Mouse (Mus musculus) cerebellum, adult 18-20 months (tissue): Measurements from ENCODE around the gene Flvcr2.
"Not testable (repeated sequence)": the region's sequence is repeated elsewhere in the genome, so short reads cannot be mapped to it uniquely, and the experiment has no call there.

Source experiments
- DNase-seq, 2 experiments: peaks; one replicate each; pipeline ENCODE4 v3.0.0; 2021

Flvcr2 gene

DNA sequence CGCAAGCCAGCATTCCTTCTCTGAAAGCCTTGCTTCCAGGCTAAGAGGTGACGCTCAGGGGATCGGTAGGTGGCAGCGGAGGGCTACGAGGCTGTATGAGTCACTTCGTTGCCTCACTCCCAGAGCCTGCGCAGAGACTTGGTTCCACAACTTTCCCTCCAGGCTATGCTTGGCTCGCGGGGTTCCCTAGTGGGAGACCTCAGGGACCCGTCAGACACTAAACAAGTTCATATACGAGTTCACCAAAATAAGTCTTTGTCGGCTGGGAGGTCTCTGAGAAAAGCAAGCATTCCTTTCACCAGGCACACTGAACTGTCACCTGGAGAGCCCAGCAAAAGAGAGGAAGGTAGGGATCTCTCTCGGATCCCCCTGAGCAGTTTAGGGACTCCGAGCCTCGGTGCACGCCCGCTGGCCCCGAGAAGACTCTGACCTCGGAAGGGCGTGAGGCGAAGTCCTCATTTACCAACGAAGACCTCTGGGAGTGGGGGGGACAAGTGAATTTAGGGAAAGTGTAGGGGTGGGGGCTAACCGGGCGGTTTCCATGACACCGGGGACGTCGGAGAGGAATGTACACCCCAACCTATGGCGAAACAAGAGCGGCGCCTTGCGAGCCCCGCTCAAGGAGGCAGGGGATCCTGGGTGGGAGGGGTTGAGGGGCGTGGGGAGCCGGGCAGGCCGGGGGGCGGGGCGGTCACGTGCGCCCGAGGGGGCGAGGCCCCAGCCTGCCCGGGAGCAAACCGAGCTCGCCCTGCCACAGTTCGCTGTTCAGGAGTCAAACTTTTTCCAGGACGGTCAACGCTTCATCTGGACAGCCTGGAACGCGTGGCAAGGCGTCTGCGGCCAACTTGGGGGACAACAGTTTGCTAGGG lies at the start of gene Flvcr2:
Gene Flvcr2, plus strand, starts transcription at position 713 of the 869 bp plus-strand sequence.
- DNase-seq: peak; percentile 57 to 65

- DNase-seq: not testable (repeated sequence)
Measured at GRCm38 (mm10) chr12:85698179-85698578, 48.2 kb upstream of the Flvcr2 start.

- no peak for DNase-seq
Measured at GRCm38 (mm10) chr12:85700191-85700841, 46.0 kb upstream of the Flvcr2 start.

DNA sequence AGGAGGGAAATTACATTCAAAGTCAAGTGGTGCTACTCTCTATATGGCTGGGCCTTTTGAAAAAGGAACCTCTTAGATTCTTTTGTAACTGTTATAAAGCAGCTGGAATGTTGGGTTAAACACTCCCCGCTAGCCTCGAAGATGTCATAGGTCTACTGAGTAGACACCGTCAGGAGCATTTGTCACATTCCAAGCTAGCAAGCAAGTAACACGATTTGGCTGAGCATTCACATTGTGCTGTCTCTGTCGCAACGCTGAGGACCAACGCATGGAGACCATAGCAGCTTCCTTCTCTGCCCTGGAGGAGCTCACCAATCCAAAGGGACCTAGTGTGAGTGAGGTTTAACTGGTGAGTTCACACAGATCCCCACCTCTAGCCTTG lies 45.5 kb upstream of the Flvcr2 start:
- no peak for DNase-seq

- DNase-seq: no peak
Measured at GRCm38 (mm10) chr12:85702166-85703055, 43.9 kb upstream of the Flvcr2 start.

DNA sequence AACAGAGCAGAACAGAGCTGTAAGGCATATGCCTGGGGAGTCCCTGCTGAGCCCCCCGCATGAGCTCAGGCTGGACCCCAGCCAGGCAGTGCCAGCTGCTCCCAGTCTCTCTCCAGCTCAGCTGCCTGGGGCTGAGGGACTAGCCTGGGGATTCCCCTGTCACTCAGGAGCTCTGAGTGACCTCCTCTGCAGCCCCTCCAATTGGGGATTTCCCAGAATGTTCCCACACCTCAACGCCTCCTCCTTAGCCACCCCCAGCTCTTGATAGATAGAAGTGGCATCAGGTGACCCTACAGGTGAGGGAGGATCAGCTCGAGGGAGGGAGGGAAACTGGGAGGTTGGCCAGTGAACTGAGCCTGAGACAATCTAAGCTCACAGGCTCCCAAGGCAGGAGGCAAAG lies 42.8 kb upstream of the Flvcr2 start:
- no peak for DNase-seq

DNA sequence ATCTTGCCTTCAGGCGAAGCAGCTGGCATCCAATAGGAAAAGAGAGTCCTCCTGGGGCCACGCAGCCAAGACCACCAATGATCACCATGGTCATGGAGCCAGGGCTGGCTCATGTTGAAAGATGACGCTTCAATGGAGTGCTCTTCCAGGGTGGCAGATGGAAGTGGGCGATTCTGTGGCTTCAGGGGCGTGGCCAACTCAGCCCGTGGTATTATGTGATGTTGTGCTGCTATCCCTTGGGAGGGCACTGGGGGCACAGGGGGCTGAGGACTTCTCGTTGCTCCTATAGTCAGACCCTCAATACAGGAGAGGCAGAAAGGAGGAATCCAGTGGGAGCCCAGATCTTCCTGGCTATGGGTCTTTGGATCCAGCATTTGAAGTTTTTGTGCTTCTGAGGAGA lies 41.8 kb upstream of the Flvcr2 start:
- DNase-seq: no peak

DNA sequence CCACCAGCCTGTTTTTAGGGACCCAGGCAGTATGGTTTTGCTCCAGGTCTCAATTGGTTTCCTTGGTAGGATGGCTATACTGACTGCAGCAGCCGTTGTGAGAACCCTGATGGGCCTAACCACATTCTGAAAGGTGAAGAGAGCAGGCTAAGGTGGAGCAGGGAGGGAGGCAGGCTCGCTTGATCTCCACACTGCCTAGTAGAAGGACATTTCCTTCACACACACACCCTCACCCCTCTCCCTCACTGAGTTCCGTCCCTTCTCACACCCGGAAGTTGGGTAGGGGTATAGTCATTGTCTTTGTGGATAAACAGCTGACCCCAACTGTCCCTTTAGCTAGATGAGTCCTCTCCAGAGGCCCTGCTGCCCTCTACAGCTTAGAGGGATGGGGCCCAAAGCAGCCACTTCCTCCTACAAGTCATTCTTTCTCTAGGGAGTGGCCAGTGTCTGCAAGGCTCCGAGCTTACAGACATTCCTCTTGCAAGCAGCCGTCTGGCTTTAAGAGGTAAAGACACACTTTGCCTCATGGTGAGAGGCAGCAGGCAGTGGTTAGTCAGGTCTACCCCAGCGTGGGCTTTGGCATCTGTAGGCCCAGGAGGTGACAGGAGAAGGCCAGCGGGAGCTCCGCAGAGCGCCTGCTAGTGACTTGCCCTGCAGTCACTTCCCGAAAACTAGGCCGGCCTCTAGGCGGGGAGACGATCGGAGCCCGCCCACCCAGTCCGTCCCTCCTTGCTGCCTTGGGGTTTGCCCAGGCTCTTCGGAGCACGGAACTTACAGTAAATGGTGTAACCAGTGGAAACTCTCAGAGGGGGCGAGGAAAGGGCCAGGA lies 41.1 kb upstream of the Flvcr2 start:
- peak; percentile 9 to 16 for DNase-seq

GRCm38 (mm10) chr12:85705831-85706530 lies 40.4 kb upstream of the Flvcr2 start:
- DNase-seq: no peak

DNA sequence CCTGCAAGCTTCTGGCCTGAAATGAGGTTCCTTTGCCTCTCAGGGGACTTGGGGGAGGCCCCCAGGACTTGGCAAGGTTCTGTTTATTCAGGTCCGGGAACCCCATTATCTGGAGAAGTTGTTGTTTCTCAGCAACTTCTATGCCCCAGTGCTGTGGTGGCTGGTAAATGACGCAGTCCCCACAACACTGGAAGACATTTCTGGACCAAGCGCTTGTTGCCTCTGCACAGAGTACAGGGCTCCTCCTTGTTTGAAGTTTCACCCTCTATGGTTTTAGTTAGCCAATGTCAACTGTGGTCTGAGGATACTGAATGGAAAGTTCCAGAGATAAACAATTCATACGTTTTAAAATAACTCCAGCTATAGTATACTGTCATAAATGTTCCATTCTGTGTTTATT lies 39.4 kb upstream of the Flvcr2 start:
- no peak for DNase-seq

- no peak for DNase-seq
Measured at GRCm38 (mm10) chr12:85707391-85707790, 38.9 kb upstream of the Flvcr2 start.

- DNase-seq: no peak
Measured at GRCm38 (mm10) chr12:85708556-85708955, 37.8 kb upstream of the Flvcr2 start.

DNA sequence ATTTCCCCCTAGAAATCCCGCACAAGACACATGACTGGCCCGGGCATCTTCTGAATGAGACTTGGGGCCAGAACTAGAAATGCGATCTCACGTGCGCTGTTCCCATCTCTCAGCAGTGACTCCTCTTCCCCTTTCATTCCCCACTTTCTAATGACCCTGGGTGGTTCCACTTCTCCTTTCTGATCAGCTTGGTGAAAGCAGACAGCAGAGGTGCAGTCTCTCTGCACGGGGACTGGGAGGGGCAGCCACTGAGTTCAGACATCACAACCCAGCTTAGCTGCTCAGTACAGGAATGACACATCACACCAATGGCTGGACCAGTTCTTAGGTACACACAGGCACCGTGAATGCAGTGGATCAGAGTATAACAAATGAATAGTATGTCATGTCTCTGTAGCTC lies 35.6 kb upstream of the Flvcr2 start:
- no peak for DNase-seq

DNA sequence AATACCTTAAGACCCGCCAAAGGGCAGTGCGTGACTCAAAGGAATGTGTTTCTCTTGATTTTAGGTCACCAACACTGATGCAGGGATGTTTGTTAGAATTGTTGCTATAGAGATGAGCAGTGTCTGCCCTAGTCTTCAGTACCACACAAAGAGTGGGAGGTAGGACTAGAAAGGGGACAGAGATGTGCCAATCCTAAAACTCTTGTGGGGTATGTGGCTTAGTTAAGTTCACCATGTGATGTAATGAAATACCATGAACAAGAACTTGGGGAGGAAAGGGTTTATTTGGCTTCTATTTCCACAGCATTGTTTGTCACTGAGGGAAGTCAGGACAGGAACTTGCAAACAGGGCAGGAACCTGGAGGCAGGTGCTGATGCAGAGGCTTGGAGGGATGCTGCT lies 33.8 kb upstream of the Flvcr2 start:
- DNase-seq: no peak

GRCm38 (mm10) chr12:85714126-85714525 lies 32.2 kb upstream of the Flvcr2 start:
- no peak for DNase-seq

DNA sequence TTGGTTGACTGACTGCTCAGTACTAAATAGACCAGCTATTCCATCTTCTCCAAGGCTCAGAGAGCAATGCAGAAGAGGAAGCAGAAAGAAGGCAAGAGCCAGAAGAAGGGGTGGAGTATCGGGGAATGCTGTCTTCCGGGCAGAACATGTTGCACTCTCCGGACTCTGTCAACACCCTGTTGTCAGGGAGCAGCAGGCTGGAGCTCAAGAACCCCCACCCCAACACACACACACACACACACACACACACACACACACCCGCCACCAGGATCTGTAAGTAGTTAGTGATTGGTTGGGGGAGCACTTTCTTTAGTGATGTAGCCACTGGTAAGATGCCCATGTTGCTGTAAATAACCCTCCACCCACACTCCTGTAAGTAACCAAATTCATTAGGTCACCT lies 21.0 kb upstream of the Flvcr2 start:
- no peak for DNase-seq

- DNase-seq: no peak
Measured at GRCm38 (mm10) chr12:85726729-85727397, 19.5 kb upstream of the Flvcr2 start.

DNA sequence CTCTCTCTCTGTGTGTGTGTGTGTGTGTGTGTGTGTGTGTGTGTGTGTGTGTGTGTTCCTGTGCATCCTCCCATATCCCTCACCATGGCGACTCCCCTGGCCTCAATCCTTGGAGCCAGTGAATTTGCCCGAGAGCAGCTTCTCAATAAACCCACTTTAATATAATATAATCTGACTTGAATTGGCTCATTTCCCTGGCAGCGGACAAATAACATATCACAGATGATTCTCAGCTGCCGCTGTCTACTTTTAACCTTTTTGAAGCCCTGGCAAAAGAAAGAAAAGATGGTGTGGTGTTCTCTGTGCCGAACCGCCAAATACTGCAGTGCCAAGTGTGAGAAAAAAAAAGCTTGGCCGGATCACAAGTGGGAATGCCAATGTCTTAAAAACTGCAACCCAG lies 18.2 kb upstream of the Flvcr2 start:
- no peak for DNase-seq

DNA sequence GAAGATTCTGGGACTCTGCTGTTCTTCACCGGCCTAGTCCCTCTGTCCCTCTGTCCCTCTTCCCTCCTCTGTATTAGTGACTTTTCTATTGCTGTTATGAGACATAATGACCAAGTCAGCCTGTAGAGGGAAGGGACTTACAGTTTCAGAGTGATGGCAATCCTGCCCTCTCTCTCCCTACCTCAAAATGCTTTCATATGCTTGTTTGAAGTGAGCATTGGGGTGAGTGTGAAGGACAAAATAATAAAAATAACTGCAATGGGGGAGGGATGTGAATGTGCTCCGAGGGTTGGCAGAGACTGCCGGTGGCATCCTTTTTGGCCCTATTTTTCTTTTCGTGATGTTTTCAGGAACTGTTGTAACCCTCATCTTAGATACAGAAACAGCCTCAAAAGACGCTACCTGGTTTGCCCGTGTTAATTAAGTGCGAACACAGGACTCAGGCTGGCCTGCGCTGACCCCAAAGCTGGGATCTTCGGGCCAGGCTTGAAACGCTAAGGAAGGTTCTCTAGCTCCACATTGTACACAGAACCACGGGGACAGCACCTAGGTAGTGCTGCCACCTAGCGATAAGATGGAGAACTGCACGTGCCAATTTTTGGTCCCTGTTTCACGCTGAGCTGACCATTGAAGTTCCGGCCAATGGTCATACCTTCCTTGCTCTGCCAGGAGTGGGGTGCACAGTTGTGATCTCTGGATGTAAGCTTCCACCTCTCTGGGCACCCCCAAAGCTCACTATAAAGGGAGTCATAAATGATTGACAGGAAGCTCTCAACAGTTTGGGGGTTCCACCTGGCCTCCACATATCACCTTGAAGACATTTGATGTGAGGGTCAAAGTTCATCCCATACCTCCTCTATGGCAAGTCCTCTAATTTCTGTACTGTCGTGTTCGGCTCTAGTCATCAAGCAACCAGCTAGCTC lies 17.1 kb upstream of the Flvcr2 start:
- peak; percentile 63 to 70 for DNase-seq

- DNase-seq: no peak
Measured at GRCm38 (mm10) chr12:85729945-85730290, 16.4 kb upstream of the Flvcr2 start.
